In genomic region chr5:120428189-120428838, GRCm38 (mm10) we compare ENCODE assay signal across 17 mouse cellular contexts. TPM values are rescaled to one million over a fixed set of nuclear protein-coding genes. Genes with fewer than 3 reads are reported as not detected.
DNase-seq lines count a peak whose midpoint lies in the region; ATAC-seq lines count a peak whose summit lies in the region.
"Had no signal": no experiment of that assay in that cellular context is flagged by ENCODE, and none has a peak within 500 bp of the region (broad histone marks: within the 10 kb centered on the region; RNA-seq: fewer than 3 reads in every experiment).

No protein-coding gene starts in this region.

- H3K9me3 ChIP-seq in hindbrain, embryonic 10.5 days = no peaks in the 10 kb centered on the region
- H3K9me3 ChIP-seq in midbrain, embryonic 10.5 days (replicated peaks) = no peaks in the 10 kb centered on the region
- no peaks in the 10 kb centered on the region for H3K9me3 ChIP-seq in neural tube, embryonic 14.5 days (ENCODE audit: control insufficient read depth, low read length)
- no peaks in the 10 kb centered on the region for H3K9me3 ChIP-seq in heart, embryonic 12.5 days (replicated peaks)

- peaks cover 26% of the 10 kb centered on the region for H3K4me1 ChIP-seq in hindbrain, embryonic 10.5 days (replicated peaks)
- peaks cover 61% of the 10 kb centered on the region for H3K4me1 ChIP-seq in midbrain, embryonic 10.5 days
- H3K4me1 ChIP-seq in neural tube, embryonic 14.5 days (ENCODE audit: control insufficient read depth, insufficient read depth, low read length) = no peaks in the 10 kb centered on the region
- H3K4me1 ChIP-seq in heart, embryonic 12.5 days (replicated peaks) = no peaks in the 10 kb centered on the region

- no peaks in the 10 kb centered on the region for H3K36me3 ChIP-seq in hindbrain, embryonic 10.5 days
- H3K36me3 ChIP-seq in midbrain, embryonic 10.5 days = no peaks in the 10 kb centered on the region
- H3K36me3 ChIP-seq in neural tube, embryonic 14.5 days (ENCODE audit: control insufficient read depth, insufficient read depth, low read length) = no peaks in the 10 kb centered on the region
- H3K36me3 ChIP-seq in heart, embryonic 12.5 days = no peaks in the 10 kb centered on the region

- peaks cover 100% of the 10 kb centered on the region for H3K27me3 ChIP-seq in hindbrain, embryonic 10.5 days (ENCODE audit: insufficient read depth, poor library complexity, severe bottlenecking)
- H3K27me3 ChIP-seq in midbrain, embryonic 10.5 days (ENCODE audit: low read depth, poor library complexity, severe bottlenecking) = peaks cover 100% of the 10 kb centered on the region
- H3K27me3 ChIP-seq in neural tube, embryonic 14.5 days (ENCODE audit: control insufficient read depth, insufficient read depth, low read length) = peaks cover 31% of the 10 kb centered on the region
- H3K27me3 ChIP-seq in heart, embryonic 12.5 days (replicated peaks) = peaks cover 99% of the 10 kb centered on the region

- DNase-seq in embryo, embryonic 10.5 days (ENCODE audit: low spot score) = peak; percentile 40
- no peak for DNase-seq in embryo, embryonic 10 days (ENCODE audit: low spot score)
- no peak for DNase-seq in hindbrain, embryonic 10.5 days (ENCODE audit: low spot score)
- DNase-seq in midbrain, embryonic 10.5 days (ENCODE audit: low spot score) = peak; percentile 26
- no peak for DNase-seq in adrenal gland, adult 8-10 months
- DNase-seq in cerebellum, adult 8-10 months = no peak
- DNase-seq: adrenal gland, postnatal 10 days; cerebellum, postnatal 25 days; gastrocnemius, postnatal 25 days; lung, adult 18-20 months had no signal

- H3K9ac ChIP-seq in neural tube, embryonic 14.5 days (replicated peaks; ENCODE audit: low read depth, low read length) = peak overlapping the region; percentile 66
- H3K9ac ChIP-seq in heart, embryonic 12.5 days = no peak overlapping the region

- ATAC-seq in neural tube, embryonic 14.5 days (ENCODE audit: low read depth) = no peak
- ATAC-seq in heart, embryonic 12.5 days (ENCODE audit: insufficient number of reproducible peaks, low FRiP score) = no peak

- H3K4me2 ChIP-seq in neural tube, embryonic 14.5 days (ENCODE audit: low read depth, low read length) = peak overlapping the region; percentile 68
- no peak overlapping the region for H3K4me2 ChIP-seq in heart, embryonic 12.5 days
- H3K4me2 ChIP-seq: heart, embryonic 11.5 days had no signal

- WGBS in hindbrain, embryonic 10.5 days = 3% methylated on average over 21 of the region's 21 CpGs
- 3% methylated on average over 21 of the region's 21 CpGs for WGBS in midbrain, embryonic 10.5 days
- under 1% methylated on average over 21 of the region's 21 CpGs for WGBS in neural tube, embryonic 14.5 days
- WGBS in heart, embryonic 12.5 days = 2% methylated on average over 21 of the region's 21 CpGs

- peak overlapping the region; percentile 30 for H3K4me3 ChIP-seq in hindbrain, embryonic 10.5 days
- H3K4me3 ChIP-seq in midbrain, embryonic 10.5 days = peak overlapping the region; percentile 59
- peak overlapping the region; percentile 32 for H3K4me3 ChIP-seq in neural tube, embryonic 14.5 days (ENCODE audit: low read depth, low read length)
- no peak overlapping the region for H3K4me3 ChIP-seq in heart, embryonic 12.5 days
- H3K4me3 ChIP-seq: myocyte had no signal

- peak overlapping the region; percentile 23; the same call in 1 of the 2 replicates for H3K27ac ChIP-seq in hindbrain, embryonic 10.5 days
- peak overlapping the region; percentile 64 for H3K27ac ChIP-seq in midbrain, embryonic 10.5 days (replicated peaks)
- peak overlapping the region; percentile 94 for H3K27ac ChIP-seq in neural tube, embryonic 14.5 days (ENCODE audit: low read depth, low read length)
- H3K27ac ChIP-seq in heart, embryonic 12.5 days (ENCODE audit: poor library complexity, severe bottlenecking) = no peak overlapping the region
- H3K27ac ChIP-seq: kidney, postnatal 0 days had no signal

RNA-seq across cellular contexts. Expression of gene Lhx5, which starts 3.2 kb away (rescaled TPM):
- polyA plus RNA-seq in hindbrain, embryonic 10.5 days (2016; fragmentation: Nextera tagmentation; extraction: Ambion mirVana) = 12.1 and 34.0 TPM in 2 replicates
- 23.5 and 30.5 TPM in 2 replicates for polyA plus RNA-seq in midbrain, embryonic 10.5 days (2016; fragmentation: Nextera tagmentation; extraction: Ambion mirVana)
- polyA plus RNA-seq in neural tube, embryonic 14.5 days (2014; fragmentation: Nextera tagmentation; extraction: Ambion mirVana) = 27.6 and 28.1 TPM in 2 replicates
- total RNA-seq in adrenal gland, adult 8-10 months (2022) = not detected
- polyA plus RNA-seq in heart, embryonic 12.5 days (2016; fragmentation: Nextera tagmentation; extraction: Ambion mirVana) = 0.11 TPM in 1 of 2 replicates, not detected in the other
- total RNA-seq: adrenal gland, postnatal 10 days; gastrocnemius, postnatal 25 days had no signal
- polyA plus RNA-seq: embryonic facial prominence, embryonic 14.5 days; kidney, postnatal 0 days; myocyte had no signal

RNA-seq across cellular contexts. Expression of gene Sdsl, which starts 44.3 kb away (rescaled TPM):
- polyA plus RNA-seq in hindbrain, embryonic 10.5 days (2016; fragmentation: Nextera tagmentation; extraction: Ambion mirVana) = 6.2 and 7.9 TPM in 2 replicates
- polyA plus RNA-seq in midbrain, embryonic 10.5 days (2016; fragmentation: Nextera tagmentation; extraction: Ambion mirVana) = 5.5 and 6.2 TPM in 2 replicates
- polyA plus RNA-seq in neural tube, embryonic 14.5 days (2014; fragmentation: Nextera tagmentation; extraction: Ambion mirVana) = 5.8 and 8.3 TPM in 2 replicates
- 100 to 1,000 TPM in 3 of 4 experiments, 10 to 100 TPM in 1; 96.5 to 107 (median 105) TPM for total RNA-seq in adrenal gland, adult 8-10 months (2022)
- 9.1 and 10.6 TPM in 2 replicates for polyA plus RNA-seq in heart, embryonic 12.5 days (2016; fragmentation: Nextera tagmentation; extraction: Ambion mirVana)

RNA-seq across cellular contexts. Expression of gene Sds, which starts 48.0 kb away (rescaled TPM):
- polyA plus RNA-seq in hindbrain, embryonic 10.5 days (2016; fragmentation: Nextera tagmentation; extraction: Ambion mirVana) = not detected in 2 replicates
- polyA plus RNA-seq in midbrain, embryonic 10.5 days (2016; fragmentation: Nextera tagmentation; extraction: Ambion mirVana) = not detected in 2 replicates
- polyA plus RNA-seq in neural tube, embryonic 14.5 days (2014; fragmentation: Nextera tagmentation; extraction: Ambion mirVana) = 0.29 TPM in 1 of 2 replicates, not detected in the other
- total RNA-seq in adrenal gland, adult 8-10 months (2022) = under 1 TPM in 1 of 4 experiments, not detected in 3; 0.35 TPM
- polyA plus RNA-seq in heart, embryonic 12.5 days (2016; fragmentation: Nextera tagmentation; extraction: Ambion mirVana) = not detected in 2 replicates
- total RNA-seq: gastrocnemius, postnatal 25 days; layer of hippocampus, postnatal 14 days had no signal
- polyA plus RNA-seq: embryonic facial prominence, embryonic 14.5 days; heart, embryonic 11.5 days; kidney, postnatal 0 days; myocyte had no signal

Comparison
In these comparisons a context has a peak if more than half of its experiments do, and no peak if none do; other contexts are left out.
1. DNase-seq: peak in embryo, embryonic 10.5 days (single experiment) and midbrain, embryonic 10.5 days (single experiment); none in embryo, embryonic 10 days (single experiment), hindbrain, embryonic 10.5 days (single experiment), adrenal gland, adult 8-10 months (single experiment) and cerebellum, adult 8-10 months (single experiment).
2. RNA of gene Lhx5, which starts 3.2 kb away (polyA plus RNA-seq): 12.1 to 34.0 TPM in hindbrain, embryonic 10.5 days, 27.6 to 28.1 TPM in neural tube, embryonic 14.5 days and 23.5 to 30.5 TPM in midbrain, embryonic 10.5 days; 0.11 TPM in heart, embryonic 12.5 days; every median in the first group is over 10 times any median in the second.